Comparison of ENCODE assay signal across 25 mouse cellular contexts in the genomic region with DNA sequence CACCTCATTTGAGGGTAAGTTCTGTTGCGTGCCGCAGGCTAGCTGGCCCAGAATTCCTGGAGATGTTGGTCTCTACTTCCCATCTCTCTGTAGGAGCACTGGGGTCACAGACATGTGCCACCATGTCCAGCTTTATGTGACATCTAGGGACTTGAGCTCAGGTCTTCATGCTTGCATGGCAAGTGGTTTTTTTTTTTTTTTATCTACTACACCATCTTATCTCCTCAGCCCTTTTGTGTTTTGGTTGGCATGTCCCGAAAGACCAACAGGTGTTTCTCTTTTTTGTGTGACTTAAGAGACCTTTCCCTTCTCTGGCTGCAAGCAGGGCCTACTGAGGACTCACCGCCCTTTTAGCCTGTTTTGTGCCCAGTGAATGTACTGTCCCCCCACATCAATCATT.
A peak's percentile ranks its signal among the peaks of the same experiment; 100 is the strongest.
DNase-seq lines count a peak whose midpoint lies in the region; ATAC-seq and TF ChIP-seq lines count a peak whose summit lies in the region.
"Had no signal": no experiment of that assay in that cellular context is flagged by ENCODE, and none has a peak within 500 bp of the region (broad histone marks: within the 10 kb centered on the region; RNA-seq: fewer than 3 reads in every experiment).

No protein-coding gene starts in this region.

- no peaks in the 10 kb centered on the region for H3K27me3 ChIP-seq in embryonic facial prominence, embryonic 13.5 days
- peaks cover 8% of the 10 kb centered on the region; the same call in 1 of the 2 replicates for H3K27me3 ChIP-seq in embryonic facial prominence, embryonic 10.5 days (replicated peaks; ENCODE audit: low read depth, poor library complexity, severe bottlenecking)
- no peaks in the 10 kb centered on the region for H3K27me3 ChIP-seq in intestine, embryonic 15.5 days (replicated peaks)
- no peaks in the 10 kb centered on the region for H3K27me3 ChIP-seq in intestine, postnatal 0 days (replicated peaks; ENCODE audit: control insufficient read depth, insufficient read depth, low read length)
- peaks cover 2% of the 10 kb centered on the region; the same call in 1 of the 2 replicates for H3K27me3 ChIP-seq in G1E (ENCODE audit: insufficient read depth, low read length)
- no peaks in the 10 kb centered on the region for H3K27me3 ChIP-seq in limb, embryonic 12.5 days
- no peaks in the 10 kb centered on the region for H3K27me3 ChIP-seq in midbrain, embryonic 15.5 days (replicated peaks)
- H3K27me3 ChIP-seq: CH12.LX; embryonic facial prominence, embryonic 12.5 days; forebrain, embryonic 15.5 days had no signal

- 86% methylated on average over 4 of the region's 4 CpGs for WGBS in embryonic facial prominence, embryonic 13.5 days
- 86% methylated on average over 4 of the region's 4 CpGs for WGBS in embryonic facial prominence, embryonic 10.5 days
- WGBS in intestine, embryonic 15.5 days, result 87% methylated on average over 4 of the region's 4 CpGs
- WGBS in intestine, postnatal 0 days, result 87% methylated on average over 4 of the region's 4 CpGs
- WGBS in limb, embryonic 12.5 days, result 67% methylated on average over 4 of the region's 4 CpGs
- WGBS in midbrain, embryonic 15.5 days, result 93% methylated on average over 4 of the region's 4 CpGs

- H3K4me2 ChIP-seq in embryonic facial prominence, embryonic 13.5 days, result no peak overlapping the region
- H3K4me2 ChIP-seq in intestine, embryonic 15.5 days (replicated peaks), result no peak overlapping the region
- no peak overlapping the region for H3K4me2 ChIP-seq in intestine, postnatal 0 days (replicated peaks; ENCODE audit: low read depth)
- no peak overlapping the region for H3K4me2 ChIP-seq in limb, embryonic 12.5 days
- no peak overlapping the region for H3K4me2 ChIP-seq in midbrain, embryonic 15.5 days
- H3K4me2 ChIP-seq: embryonic facial prominence, embryonic 12.5 days; forebrain, embryonic 12.5 days; forebrain, embryonic 15.5 days; heart, embryonic 11.5 days; hindbrain, embryonic 14.5 days had no signal

- peaks cover 36% of the 10 kb centered on the region for H3K36me3 ChIP-seq in embryonic facial prominence, embryonic 13.5 days
- H3K36me3 ChIP-seq in embryonic facial prominence, embryonic 10.5 days (replicated peaks), result peaks cover 36% of the 10 kb centered on the region
- H3K36me3 ChIP-seq in intestine, embryonic 15.5 days, result peaks cover 9% of the 10 kb centered on the region
- H3K36me3 ChIP-seq in intestine, postnatal 0 days (ENCODE audit: control insufficient read depth, insufficient read depth), result peaks cover 29% of the 10 kb centered on the region
- H3K36me3 ChIP-seq in G1E (replicated peaks), result peaks cover 58% of the 10 kb centered on the region
- H3K36me3 ChIP-seq in limb, embryonic 12.5 days, result peaks cover 34% of the 10 kb centered on the region
- H3K36me3 ChIP-seq in midbrain, embryonic 15.5 days (replicated peaks), result peaks cover 4% of the 10 kb centered on the region

- peak overlapping the region; percentile 73; the same call in 1 of the 2 replicates for H3K27ac ChIP-seq in embryonic facial prominence, embryonic 13.5 days
- no peak overlapping the region for H3K27ac ChIP-seq in embryonic facial prominence, embryonic 10.5 days (replicated peaks)
- peak overlapping the region; percentile 32; the same call in 1 of the 2 replicates for H3K27ac ChIP-seq in intestine, embryonic 15.5 days
- H3K27ac ChIP-seq in intestine, postnatal 0 days (ENCODE audit: low read depth, low read length), result no peak overlapping the region
- peak overlapping the region; percentile 45; the same call in 1 of the 2 replicates for H3K27ac ChIP-seq in limb, embryonic 12.5 days
- H3K27ac ChIP-seq in midbrain, embryonic 15.5 days, result no peak overlapping the region
- H3K27ac ChIP-seq: forebrain, embryonic 12.5 days; forebrain, embryonic 15.5 days; hindbrain, embryonic 14.5 days; hindbrain, postnatal 0 days had no signal

- H3K4me3 ChIP-seq in embryonic facial prominence, embryonic 13.5 days, result no peak overlapping the region
- no peak overlapping the region for H3K4me3 ChIP-seq in embryonic facial prominence, embryonic 10.5 days
- H3K4me3 ChIP-seq in intestine, embryonic 15.5 days (replicated peaks), result no peak overlapping the region
- H3K4me3 ChIP-seq in intestine, postnatal 0 days (ENCODE audit: low read depth, low read length), result no peak overlapping the region
- H3K4me3 ChIP-seq in G1E (ENCODE audit: low read depth, low read length), result no peak overlapping the region
- no peak overlapping the region for H3K4me3 ChIP-seq in limb, embryonic 12.5 days (replicated peaks)
- no peak overlapping the region for H3K4me3 ChIP-seq in midbrain, embryonic 15.5 days
- H3K4me3 ChIP-seq: embryonic facial prominence, embryonic 12.5 days; erythroblast, embryonic 14.5 days; forebrain, embryonic 12.5 days; forebrain, embryonic 15.5 days had no signal

- TF ChIP-seq CTCF in intestine, postnatal 0 days (IDR thresholded peaks at IDR 0.05; ENCODE audit: low read depth), result no peak
- TF ChIP-seq CTCF in G1E (IDR thresholded peaks at IDR 0.05; ENCODE audit: low read depth, low read length), result no peak

- H3K9me3 ChIP-seq in embryonic facial prominence, embryonic 13.5 days, result no peaks in the 10 kb centered on the region
- H3K9me3 ChIP-seq in embryonic facial prominence, embryonic 10.5 days, result no peaks in the 10 kb centered on the region
- H3K9me3 ChIP-seq in intestine, embryonic 15.5 days, result no peaks in the 10 kb centered on the region
- no peaks in the 10 kb centered on the region for H3K9me3 ChIP-seq in intestine, postnatal 0 days (ENCODE audit: control insufficient read depth)
- no peaks in the 10 kb centered on the region for H3K9me3 ChIP-seq in G1E (replicated peaks)
- no peaks in the 10 kb centered on the region for H3K9me3 ChIP-seq in limb, embryonic 12.5 days
- H3K9me3 ChIP-seq in midbrain, embryonic 15.5 days, result no peaks in the 10 kb centered on the region
- H3K9me3 ChIP-seq: embryonic facial prominence, embryonic 12.5 days; forebrain, embryonic 12.5 days; forebrain, embryonic 15.5 days had no signal

- no peak overlapping the region for H3K9ac ChIP-seq in embryonic facial prominence, embryonic 13.5 days
- no peak overlapping the region for H3K9ac ChIP-seq in intestine, embryonic 15.5 days
- H3K9ac ChIP-seq in intestine, postnatal 0 days (ENCODE audit: low read depth, low read length), result no peak overlapping the region
- H3K9ac ChIP-seq in limb, embryonic 12.5 days (replicated peaks), result no peak overlapping the region
- no peak overlapping the region for H3K9ac ChIP-seq in midbrain, embryonic 15.5 days
- H3K9ac ChIP-seq: embryonic facial prominence, embryonic 12.5 days; forebrain, embryonic 12.5 days; forebrain, embryonic 15.5 days; hindbrain, embryonic 14.5 days had no signal

- ATAC-seq in embryonic facial prominence, embryonic 13.5 days (ENCODE audit: insufficient number of reproducible peaks, insufficient read depth, low FRiP score, low TSS enrichment, low read depth), result no peak
- ATAC-seq in intestine, embryonic 15.5 days, result no peak
- ATAC-seq in intestine, postnatal 0 days, result no peak
- peak; percentile 25; the same call in 1 of the 2 replicates for ATAC-seq in G1E (ENCODE audit: extremely low read depth, insufficient number of reproducible peaks, low FRiP score, poor library complexity, severe bottlenecking)
- no peak for ATAC-seq in limb, embryonic 12.5 days (ENCODE audit: insufficient number of reproducible peaks, insufficient read depth, low FRiP score, low TSS enrichment, low read depth)
- ATAC-seq in midbrain, embryonic 15.5 days (replicated peaks), result no peak
- ATAC-seq: forebrain, embryonic 15.5 days; hindbrain, postnatal 0 days; inflammation-experienced regulatory T-cells, adult 6 months had no signal

- H3K4me1 ChIP-seq in embryonic facial prominence, embryonic 13.5 days, result peaks cover 65% of the 10 kb centered on the region
- peaks cover 57% of the 10 kb centered on the region for H3K4me1 ChIP-seq in embryonic facial prominence, embryonic 10.5 days
- peaks cover 19% of the 10 kb centered on the region for H3K4me1 ChIP-seq in intestine, embryonic 15.5 days (replicated peaks)
- peaks cover 6% of the 10 kb centered on the region for H3K4me1 ChIP-seq in intestine, postnatal 0 days (replicated peaks; ENCODE audit: control insufficient read depth, insufficient read depth, low read length)
- H3K4me1 ChIP-seq in G1E (ENCODE audit: insufficient read depth, low read depth, low read length), result peaks cover 53% of the 10 kb centered on the region
- peaks cover 55% of the 10 kb centered on the region for H3K4me1 ChIP-seq in limb, embryonic 12.5 days (replicated peaks)
- peaks cover 34% of the 10 kb centered on the region for H3K4me1 ChIP-seq in midbrain, embryonic 15.5 days

- DNase-seq in embryonic facial prominence, embryonic 10.5 days (ENCODE audit: low spot score), result no peak
- no peak for DNase-seq in G1E (ENCODE audit: low spot score)
- DNase-seq: adrenal gland, postnatal 10 days; adrenal gland, postnatal 36 days; cerebellum, adult 18-20 months; cerebellum, adult 9-10 months; cerebellum, postnatal 14 days; gastrocnemius, postnatal 25 days; heart, adult 18-20 months; heart, postnatal 14 days; heart, postnatal 4 days had no signal

Comparison
In these comparisons a context has a peak if more than half of its experiments do, and no peak if none do; other contexts are left out.
1. H3K27ac ChIP-seq: peak in embryonic facial prominence, embryonic 13.5 days (single experiment), intestine, embryonic 15.5 days (single experiment) and limb, embryonic 12.5 days (single experiment); none in embryonic facial prominence, embryonic 10.5 days (single experiment), intestine, postnatal 0 days (single experiment) and midbrain, embryonic 15.5 days (single experiment).